Comparison of ENCODE assay signal across 9 mouse cellular contexts in the genomic region with DNA sequence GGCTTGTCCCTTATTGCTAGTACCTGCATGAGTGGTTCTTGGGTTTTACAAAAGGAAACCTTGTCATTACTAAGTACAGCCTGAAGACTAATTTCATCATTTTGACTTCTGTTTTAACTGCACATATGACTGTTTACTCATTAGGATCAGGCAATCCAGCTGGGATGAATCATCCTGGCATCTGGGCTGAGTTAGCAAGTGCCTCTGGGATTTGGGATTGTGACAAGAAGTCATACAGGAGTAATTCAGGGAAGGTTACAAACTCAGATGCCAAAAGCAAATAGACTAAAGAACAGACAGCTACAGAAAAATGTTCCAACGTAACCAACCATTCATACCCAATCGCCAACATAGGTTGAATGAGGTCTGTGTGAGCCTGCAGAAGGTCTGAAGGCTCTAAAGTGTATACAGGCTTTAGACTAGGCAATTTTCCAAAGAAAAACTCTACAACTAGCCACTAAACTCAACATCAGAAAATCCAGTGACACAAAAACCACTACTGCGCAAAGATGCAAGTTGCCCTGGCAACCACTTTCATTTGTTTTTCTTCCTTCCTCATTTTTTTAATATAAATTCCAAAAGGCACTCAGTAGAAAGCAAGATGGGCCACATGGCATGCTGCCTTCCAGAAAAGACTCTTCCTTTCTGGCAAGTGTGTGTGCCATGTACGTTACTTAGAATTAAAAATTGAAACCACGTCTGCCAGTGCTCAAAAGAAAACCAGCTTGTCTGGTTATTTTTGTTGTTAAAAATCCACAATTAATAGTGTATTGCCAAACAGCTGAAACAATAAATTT.
A peak's percentile ranks its signal among the peaks of the same experiment; 100 is the strongest.
DNase-seq lines count a peak whose midpoint lies in the region; ATAC-seq lines count a peak whose summit lies in the region.
"Had no signal": no experiment of that assay in that cellular context is flagged by ENCODE, and none has a peak within 500 bp of the region (broad histone marks: within the 10 kb centered on the region; RNA-seq: fewer than 3 reads in every experiment).

No protein-coding gene starts in this region.

- peak; percentile 69 for DNase-seq in gastrocnemius, adult 18-20 months (ENCODE audit: low spot score)
- no peak for DNase-seq in gastrocnemius, postnatal 4 days (ENCODE audit: low spot score in 2 of 2)
- DNase-seq in NIH3T3 (ENCODE audit: low read depth), result peak; percentile 78
- DNase-seq in gastrocnemius, adult 8-10 months (ENCODE audit: low spot score in 2 of 2), result peak; percentile 23 to 47
- DNase-seq in left cerebral cortex, postnatal 25 days (ENCODE audit: low spot score in 2 of 2), result peak; percentile 27 to 59
- DNase-seq in testis, postnatal 10 days (ENCODE audit: low spot score), result no peak
- no peak for DNase-seq in thymus, adult 18-20 months
- DNase-seq: midbrain, embryonic 14.5 days had no signal

- intact Hi-C loops in left cerebral cortex, postnatal 25 days (cut with DNase I), result no loop called here

- ATAC-seq in megakaryocyte-erythroid progenitor cell, adult 5-6 weeks (replicated peaks; ENCODE audit: low FRiP score, low TSS enrichment, poor library complexity, severe bottlenecking), result no peak

Comparison
In these comparisons a context has a peak if more than half of its experiments do, and no peak if none do; other contexts are left out.
1. DNase-seq: peak in gastrocnemius, adult 18-20 months (single experiment), NIH3T3 (single experiment), gastrocnemius, adult 8-10 months (2 of 2) and left cerebral cortex, postnatal 25 days (2 of 2); none in gastrocnemius, postnatal 4 days (0 of 2), testis, postnatal 10 days (single experiment) and thymus, adult 18-20 months (0 of 2).